Mouse (Mus musculus) adrenal gland, postnatal 36 days (tissue): ENCODE results near the gene Aldoc. TPM values are rescaled to one million over a fixed set of nuclear protein-coding genes. Genes with fewer than 3 reads are reported as not detected.

Source experiments
- DNase-seq, 2 experiments: peaks; one replicate each; pipeline ENCODE4 v3.0.0; 2021; ENCODE audit warnings: mixed read lengths in 1 of 2
- total RNA-seq, 2 experiments: library from RNA; stranded (reverse); gene quantifications; 2 replicates each; pipeline ENCODE4 v1.2.3; 2021

Aldoc gene
- total RNA-seq, 2 experiments from 2014 or later: 11.7 to 21.6 TPM

GRCm38 (mm10) chr11:78332676-78333075 lies 9.9 kb downstream of the Aldoc start:
- DNase-seq: no peak

- peak; percentile 48 to 66 for DNase-seq
Observed at GRCm38 (mm10) chr11:78333992-78334391, 11.2 kb downstream of the Aldoc start.

DNA sequence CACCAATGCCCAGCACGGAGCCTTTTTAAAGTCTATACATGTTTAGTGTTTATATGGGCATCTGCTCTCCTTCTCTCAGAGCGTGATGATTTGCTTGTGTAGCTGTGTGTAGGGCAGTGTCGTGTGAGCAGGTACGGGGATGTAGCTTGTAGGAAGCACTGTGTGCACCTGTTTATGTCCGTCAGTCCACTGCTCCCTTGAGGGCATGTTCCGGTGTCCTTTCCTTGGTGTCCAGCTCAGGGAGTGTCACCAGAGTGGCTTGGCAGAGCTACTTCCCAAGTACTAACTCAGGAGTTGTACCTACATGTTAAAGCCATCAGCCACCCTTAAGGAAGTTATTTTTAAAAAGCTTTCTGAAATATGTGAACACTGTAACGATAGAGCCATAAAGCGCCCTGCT lies 14.3 kb downstream of the Aldoc start:
- no peak for DNase-seq

GRCm38 (mm10) chr11:78341702-78342101 lies 18.9 kb downstream of the Aldoc start:
- no peak for DNase-seq

DNA sequence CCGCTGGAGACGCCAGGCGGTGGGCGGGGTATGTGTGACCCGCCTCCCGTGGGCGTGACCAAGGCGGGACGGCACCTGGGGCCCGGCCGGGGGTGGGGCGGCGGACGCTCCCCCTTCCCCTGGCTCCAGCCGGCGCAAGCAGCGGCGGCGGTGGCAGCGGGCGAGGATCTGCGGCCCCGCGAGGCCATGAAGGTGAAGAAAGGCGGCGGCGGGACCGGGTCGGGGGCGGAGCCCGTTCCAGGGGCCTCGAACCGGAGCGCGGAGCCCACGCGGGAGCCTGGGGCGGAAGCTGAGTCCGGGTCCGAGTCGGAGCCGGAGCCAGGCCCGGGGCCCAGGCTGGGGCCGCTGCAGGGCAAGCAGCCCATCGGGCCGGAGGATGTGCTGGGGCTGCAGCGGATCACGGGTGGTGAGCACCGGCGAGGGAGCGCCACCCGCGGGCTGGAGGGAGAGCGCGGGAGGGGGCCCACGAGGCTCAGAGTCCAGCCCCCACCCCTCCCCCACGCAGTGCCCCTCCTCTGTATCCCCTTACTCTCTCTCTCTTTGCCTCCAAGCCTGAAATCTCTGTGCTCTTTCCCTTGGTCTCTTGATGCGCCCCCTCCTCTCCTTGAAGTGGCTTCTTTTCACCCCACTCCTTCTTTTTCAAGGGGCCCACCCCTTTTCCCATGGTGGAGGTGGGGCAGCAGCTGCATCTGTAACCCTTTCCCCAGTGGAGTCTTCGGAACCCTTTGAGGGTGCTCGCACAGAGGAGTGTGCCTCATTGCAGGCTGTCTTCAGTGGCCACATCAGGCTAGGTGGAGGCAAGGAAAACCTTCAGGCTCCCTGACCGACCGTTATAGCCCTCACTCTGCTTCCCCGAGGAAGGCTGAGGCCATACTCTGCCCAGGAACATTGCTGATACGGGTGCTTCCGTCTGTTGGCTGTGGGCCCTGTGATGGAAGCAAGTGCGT lies 20.9 kb downstream of the Aldoc start, which contains the start of gene Unc119:
Gene Unc119 (plus strand): TSS at position 102 of the 947 bp plus-strand sequence.
- DNase-seq: peak; percentile 89 to 95

- DNase-seq: no peak
Observed at GRCm38 (mm10) chr11:78344328-78344889, 21.6 kb downstream of the Aldoc start.

- peak; percentile 60 to 72 for DNase-seq
Observed at GRCm38 (mm10) chr11:78344890-78345715, 22.3 kb downstream of the Aldoc start.

DNA sequence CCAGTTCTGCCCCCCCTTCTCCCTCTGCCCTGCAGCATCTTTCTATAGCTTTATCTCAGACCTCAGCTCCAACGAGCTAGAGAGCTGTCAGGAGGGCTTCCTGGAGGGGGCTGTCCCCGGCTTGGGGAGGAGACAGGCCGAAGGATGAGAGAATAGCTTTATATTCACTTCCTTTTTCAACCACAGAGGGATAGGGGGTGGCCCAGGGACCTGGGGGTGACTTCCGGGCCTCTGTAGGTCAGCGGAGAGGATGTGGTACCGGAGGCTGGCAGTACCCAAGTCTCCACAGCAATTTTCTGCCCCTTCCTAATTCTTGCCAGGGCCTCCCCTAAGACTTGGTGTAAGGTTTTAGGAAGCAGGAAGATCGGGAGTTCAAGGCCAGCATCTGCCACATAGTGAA lies 23.0 kb downstream of the Aldoc start:
- no peak for DNase-seq

DNA sequence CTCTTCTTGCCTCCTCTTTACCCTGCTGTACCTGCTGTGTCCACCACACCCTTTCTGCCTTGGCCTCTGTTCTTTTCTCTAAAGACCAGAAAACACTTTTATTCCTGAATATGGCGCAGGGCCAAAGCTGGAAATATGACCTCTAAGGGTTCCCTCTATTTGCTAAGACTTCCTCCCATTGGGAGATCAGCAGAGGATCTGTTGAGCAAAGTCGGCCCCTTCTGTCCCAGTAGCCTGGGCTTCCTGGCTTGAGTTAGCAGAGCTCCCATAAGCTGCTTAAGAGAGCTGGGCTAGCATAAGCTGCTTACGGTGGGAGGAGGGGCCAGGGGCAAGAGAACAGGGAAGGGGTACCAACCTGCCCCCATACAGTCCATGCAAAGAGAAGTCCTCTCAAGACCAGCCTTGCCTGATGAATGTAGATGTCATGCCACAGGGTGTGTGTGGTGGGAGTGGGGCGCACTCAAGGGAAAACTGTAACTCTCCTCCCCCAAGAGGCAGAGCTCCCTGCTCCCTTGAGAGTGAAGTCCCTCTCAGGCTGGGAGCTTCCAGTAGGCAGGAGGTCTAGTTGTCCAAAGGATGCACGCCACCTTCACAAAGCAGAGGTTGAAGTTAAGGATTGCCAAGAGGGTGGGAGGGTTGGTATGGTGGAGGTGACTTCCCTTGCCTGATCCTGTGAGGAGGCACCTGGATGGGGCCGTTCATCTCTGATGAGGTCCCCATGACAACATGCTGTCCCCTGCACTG lies 23.7 kb downstream of the Aldoc start:
- no peak for DNase-seq

GRCm38 (mm10) chr11:78347070-78347754 lies 24.4 kb downstream of the Aldoc start:
- peak; percentile 75 to 82 for DNase-seq

- DNase-seq: no peak
Observed at GRCm38 (mm10) chr11:78347908-78348307, 25.1 kb downstream of the Aldoc start.

GRCm38 (mm10) chr11:78348474-78348873 lies 25.7 kb downstream of the Aldoc start:
- DNase-seq: no peak

DNA sequence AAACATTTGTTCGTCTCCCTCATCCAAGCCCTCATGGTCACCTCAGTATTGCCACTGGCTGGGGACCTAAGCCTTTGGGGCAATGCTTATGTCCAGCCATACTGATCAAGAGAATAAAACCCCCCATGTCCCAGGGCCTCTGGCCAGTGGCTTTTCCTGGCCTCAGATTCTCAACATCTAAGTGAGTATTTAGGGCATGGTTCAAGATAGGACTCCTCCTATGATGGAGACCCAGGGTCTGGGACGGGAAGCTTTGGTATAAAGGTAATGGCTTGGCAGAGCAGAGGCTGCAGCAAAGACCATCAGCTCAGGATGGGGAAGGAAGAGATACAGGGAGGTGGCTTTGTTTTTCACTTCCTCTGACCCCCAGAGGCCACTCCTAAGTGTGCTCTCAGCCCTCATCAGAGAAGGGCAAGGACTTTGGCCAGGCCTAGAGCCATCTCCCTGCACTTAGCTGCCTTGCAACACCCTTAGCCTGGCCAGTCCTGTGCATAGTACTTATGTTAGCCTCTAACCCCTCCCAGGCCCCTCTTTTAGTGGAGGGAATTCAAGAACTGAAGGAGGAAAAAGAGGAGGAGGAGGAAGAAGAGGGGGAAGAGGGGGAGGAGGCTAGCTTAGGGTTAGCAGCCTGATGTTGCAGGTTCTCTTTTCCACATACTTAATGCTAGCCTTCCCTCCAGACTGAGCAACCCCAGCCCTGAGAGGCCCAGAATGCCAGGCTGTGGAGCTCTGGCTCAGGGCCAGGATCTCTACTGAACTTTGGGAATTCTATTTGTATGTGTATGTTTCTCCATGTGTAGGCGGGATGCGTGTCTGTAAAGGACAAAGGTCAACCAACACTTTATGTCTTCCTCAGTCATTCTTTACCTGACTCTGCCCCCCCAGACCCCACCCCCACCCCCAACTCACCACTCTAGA lies 26.9 kb downstream of the Aldoc start:
- DNase-seq: no peak

GRCm38 (mm10) chr11:78353081-78353480 lies 30.3 kb downstream of the Aldoc start:
- DNase-seq: no peak

DNA sequence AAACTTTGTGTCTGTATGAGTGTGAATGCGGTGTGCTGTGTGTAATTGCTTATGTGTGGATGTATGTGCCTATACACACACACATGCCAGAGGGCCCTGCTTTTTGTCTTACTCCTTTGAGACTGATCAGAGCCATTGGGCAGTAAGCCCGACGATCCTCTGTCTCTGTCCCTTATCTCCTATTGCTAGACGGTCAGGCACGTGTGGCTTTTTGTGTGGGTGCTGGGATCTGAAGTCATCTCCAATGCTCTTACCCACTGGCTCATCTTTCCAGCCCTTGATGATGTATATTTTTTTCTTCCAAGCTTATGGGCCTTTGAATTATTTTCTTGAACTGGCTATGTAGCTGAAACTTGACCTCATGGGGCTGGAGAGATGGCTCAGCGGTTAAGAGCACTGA lies 32.1 kb downstream of the Aldoc start:
- no peak for DNase-seq

DNA sequence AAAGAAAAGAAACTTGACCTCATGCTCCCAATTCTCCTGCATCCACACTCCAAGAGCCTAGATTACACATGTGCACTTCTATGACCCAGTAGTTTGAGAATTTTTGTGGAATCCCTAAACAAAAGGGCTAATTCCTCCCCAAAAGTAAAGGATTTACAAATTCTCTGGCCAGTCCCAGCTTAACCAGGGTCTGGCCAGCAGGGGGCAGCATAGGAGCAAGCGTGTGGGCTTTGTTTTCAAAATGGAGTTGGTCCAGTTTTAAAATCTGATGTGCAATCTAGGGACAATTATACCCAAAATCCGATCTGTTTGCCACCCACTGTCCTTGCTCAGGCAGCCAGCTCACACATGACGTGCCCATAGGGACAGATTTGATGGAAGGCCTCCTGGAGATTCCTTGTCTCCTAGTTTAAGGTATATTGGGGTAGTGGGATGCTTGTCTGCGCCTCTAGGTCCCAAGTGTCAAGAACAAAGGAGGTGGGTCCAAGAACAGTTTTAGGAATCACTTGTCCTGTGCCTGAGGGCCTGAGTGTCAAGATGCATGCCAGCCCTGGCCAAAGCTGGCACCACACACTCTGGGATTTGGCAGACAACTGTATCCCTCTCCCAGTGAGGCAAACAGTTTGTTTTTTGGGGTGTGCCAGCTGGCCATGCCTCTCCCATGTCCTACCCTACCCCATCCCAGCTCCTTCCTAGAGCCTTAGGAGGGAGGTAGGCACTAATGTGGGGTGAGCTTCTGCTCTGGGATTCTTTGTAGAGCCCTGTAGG lies 32.9 kb downstream of the Aldoc start:
- peak; percentile 81 to 88 for DNase-seq

DNA sequence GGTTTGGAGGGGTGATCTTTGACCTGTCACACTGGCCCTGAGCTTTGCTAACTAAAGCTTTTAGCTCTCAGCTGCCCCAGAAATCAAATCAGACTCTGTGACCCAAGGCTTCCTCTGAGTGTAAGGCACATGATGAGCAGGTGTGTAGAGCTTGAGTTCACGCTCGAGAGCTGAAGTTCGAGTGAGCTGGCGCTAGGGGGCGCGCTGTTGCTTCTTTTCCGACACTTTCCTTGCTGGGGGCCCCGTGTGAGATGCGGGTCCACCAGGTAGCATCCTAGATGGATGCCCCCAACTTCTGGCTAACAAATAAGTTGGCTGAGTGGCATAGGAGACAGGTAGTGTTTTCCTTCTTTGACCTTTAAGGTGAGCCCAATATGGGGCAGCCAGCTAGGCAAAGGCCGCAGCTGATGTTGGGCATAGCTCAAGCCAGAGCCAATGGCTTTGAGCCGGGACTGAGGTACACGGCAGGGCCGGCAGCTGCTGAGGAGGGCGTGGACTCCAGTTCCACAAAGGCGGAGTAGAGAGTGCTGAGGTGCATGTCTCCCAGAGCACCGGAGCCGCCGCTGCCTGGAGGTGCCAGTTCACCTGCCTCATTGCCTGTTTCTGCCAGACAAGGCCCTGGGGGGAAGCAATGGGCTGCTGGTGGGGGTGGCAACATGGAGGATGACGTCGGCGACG lies 35.7 kb downstream of the Aldoc start:
- peak in 1 of 2 experiments; percentile 64 for DNase-seq

GRCm38 (mm10) chr11:78360125-78360788 lies 37.5 kb downstream of the Aldoc start:
- peak; percentile 82 to 89 for DNase-seq
